Mouse (Mus musculus) liver, embryonic 13.5 days (tissue): ENCODE results near the gene Mybbp1a. TPM values are rescaled to one million over a fixed set of nuclear protein-coding genes. Genes with fewer than 3 reads are reported as not detected.
"Not testable (repeated sequence)": the region's sequence is repeated elsewhere in the genome, so short reads cannot be mapped to it uniquely, and the experiment has no call there.

Experiments
- ATAC-seq: fragments of 200-750 bp; cut with Nextera tagmentation; 2 replicates; pipeline ENCODE4 v1.8.0; 2017; ENCODE audit warnings: low read depth, mild to moderate bottlenecking, moderate number of reproducible peaks, moderate library complexity
- DNase-seq: peaks from one replicate; pipeline ENCODE4 v3.0.0; 2022
- H3K27ac ChIP-seq: fragments of 300-500 bp; sonication (generic); 2 replicates; pipeline ENCODE4 v1.5.1; 2015; ENCODE audit warnings: moderate library complexity, mild to moderate bottlenecking, inconsistent platforms
- H3K27me3 ChIP-seq: fragments of 300-500 bp; sonication (generic); 2 replicates; pipeline ENCODE4 v1.6.1; 2015; ENCODE audit warnings: mild to moderate bottlenecking, inconsistent platforms
- H3K36me3 ChIP-seq: fragments of 300-500 bp; sonication (generic); 2 replicates; pipeline ENCODE4 v1.6.1; 2015; ENCODE audit warnings: mild to moderate bottlenecking, inconsistent platforms
- H3K4me1 ChIP-seq: fragments of 300-500 bp; sonication (generic); replicated peaks from 2 replicates; pipeline ENCODE4 v1.6.1; 2015; ENCODE audit warnings: inconsistent platforms
- H3K4me2 ChIP-seq: fragments of 300-500 bp; sonication (generic); 2 replicates; pipeline ENCODE4 v1.6.1; 2015; ENCODE audit warnings: inconsistent platforms, mild to moderate bottlenecking, moderate library complexity
- H3K4me3 ChIP-seq: fragments of 300-500 bp; sonication (generic); replicated peaks from 2 replicates; pipeline ENCODE4 v1.5.1; 2015; ENCODE audit warnings: mild to moderate bottlenecking, inconsistent platforms
- H3K9ac ChIP-seq: fragments of 300-500 bp; sonication (generic); 2 replicates; pipeline ENCODE4 v1.6.1; 2015; ENCODE audit warnings: mild to moderate bottlenecking, inconsistent platforms
- H3K9me3 ChIP-seq: fragments of 300-500 bp; sonication (generic); replicated peaks from 2 replicates; pipeline ENCODE4 v1.6.1; 2016; ENCODE audit warnings: inconsistent platforms
- WGBS: fragments of 180-500 bp; shearing (Covaris S2); methylation state at CpG from one replicate; pipeline ENCODE4 v1.1.7; 2015; ENCODE audit not compliant: insufficient replicate concordance; 5-methylcytosine and 5-hydroxymethylcytosine counted together
- polyA plus RNA-seq: library from polyadenylated mRNA; unstranded; fragments of >200 nt; fragmentation: Nextera tagmentation; extraction: Ambion mirVana; gene quantifications from 2 replicates; pipeline ENCODE4 v1.2.1, GENCODE M21; 2015

Mybbp1a gene
- polyA plus RNA-seq, 1 experiment from 2014 or later: 129 TPM

GRCm38 (mm10) chr11:72428694-72429093, 12.5 kb upstream of the Mybbp1a start:
- 0% methylated on average over 5 of the region's 5 CpGs for WGBS
- H3K27ac ChIP-seq: no peak overlapping the region
- peaks cover 7% of the 10 kb centered on the region for H3K4me1 ChIP-seq
- no peaks in the 10 kb centered on the region for H3K36me3 ChIP-seq
- ATAC-seq: peak; percentile 71
- H3K4me2 ChIP-seq: peak overlapping the region; percentile 57
- DNase-seq: peak; percentile 71
- H3K9ac ChIP-seq: no peak overlapping the region
- H3K4me3 ChIP-seq: no peak overlapping the region
- no peaks in the 10 kb centered on the region for H3K27me3 ChIP-seq
- H3K9me3 ChIP-seq: no peaks in the 10 kb centered on the region

- ATAC-seq (peak; percentile 79), DNase-seq (peak; percentile 70)
- H3K9me3 ChIP-seq: no peaks in the 10 kb centered on the region
- H3K4me3 ChIP-seq: 0 out of 2 replicates have a peak overlapping the region, but pooled peaks have one; percentile 33
- no peaks in the 10 kb centered on the region for H3K36me3 ChIP-seq
- H3K9ac ChIP-seq: peak overlapping the region; percentile 33; the same call in 1 of the 2 replicates
- no peaks in the 10 kb centered on the region for H3K27me3 ChIP-seq
- H3K4me2 ChIP-seq: peak overlapping the region; percentile 57
- H3K27ac ChIP-seq: no peak overlapping the region
- 35% methylated on average over 7 of the region's 7 CpGs for WGBS
- H3K4me1 ChIP-seq: peaks cover 7% of the 10 kb centered on the region
These were observed 11.9 kb upstream of the Mybbp1a start for GRCm38 (mm10) chr11:72429288-72429690.

- not testable (repeated sequence) for ATAC-seq, H3K27ac ChIP-seq, H3K36me3 ChIP-seq, H3K9ac ChIP-seq, H3K4me3 ChIP-seq, DNase-seq, H3K4me1 ChIP-seq, H3K9me3 ChIP-seq, H3K4me2 ChIP-seq, H3K27me3 ChIP-seq
- WGBS: 63% methylated on average over 9 of the region's 9 CpGs
These were observed 10.7 kb upstream of the Mybbp1a start for GRCm38 (mm10) chr11:72430311-72431068.

GRCm38 (mm10) chr11:72434963-72435693, 6.0 kb upstream of the Mybbp1a start, which contains the start of gene Ggt6:
TSS of gene Ggt6 (plus strand) at chr11:72435526.
- Histone ChIP-seq H3K27ac (no peak within 1 kb of the TSS), H3K9ac (no peak within 1 kb of the TSS), H3K4me2 (no peak within 1 kb of the TSS), H3K27me3 (no peaks in the 10 kb centered on the region), H3K4me3 (no peak within 1 kb of the TSS), H3K9me3 (no peaks in the 10 kb centered on the region), H3K36me3 (no peaks in the 10 kb centered on the region), H3K4me1 (0 out of 2 replicates have a peak, but pooled peaks cover 4% of the 10 kb centered on the region)
- ATAC-seq (no peak), DNase-seq (no peak)
- WGBS: 54% methylated on average over 11 of the region's 11 CpGs

- H3K4me1 ChIP-seq: 0 out of 2 replicates have a peak, but pooled peaks cover 6% of the 10 kb centered on the region
- no peaks in the 10 kb centered on the region for H3K27me3 ChIP-seq
- H3K36me3 ChIP-seq: no peaks in the 10 kb centered on the region
- H3K4me3 ChIP-seq: no peak overlapping the region
- H3K9me3 ChIP-seq: no peaks in the 10 kb centered on the region
- WGBS: 54% methylated on average over 2 of the region's 2 CpGs
- H3K9ac ChIP-seq: no peak overlapping the region
- no peak for DNase-seq
- no peak for ATAC-seq
- H3K4me2 ChIP-seq: no peak overlapping the region
- H3K27ac ChIP-seq: no peak overlapping the region
These were observed 5.5 kb upstream of the Mybbp1a start for GRCm38 (mm10) chr11:72435694-72436045.

- Histone ChIP-seq H3K4me2 (no peak overlapping the region), H3K27ac (no peak overlapping the region), H3K36me3 (no peaks in the 10 kb centered on the region), H3K27me3 (no peaks in the 10 kb centered on the region), H3K9me3 (no peaks in the 10 kb centered on the region), H3K4me3 (no peak overlapping the region), H3K4me1 (0 out of 2 replicates have a peak, but pooled peaks cover 7% of the 10 kb centered on the region), H3K9ac (no peak overlapping the region)
- DNase-seq: no peak
- WGBS: 63% methylated on average over 5 of the region's 5 CpGs
- no peak for ATAC-seq
These were observed 4.9 kb upstream of the Mybbp1a start for GRCm38 (mm10) chr11:72436271-72436670.

- Histone ChIP-seq H3K27ac (no peak overlapping the region), H3K9me3 (no peaks in the 10 kb centered on the region), H3K9ac (no peak overlapping the region), H3K4me3 (no peak overlapping the region), H3K27me3 (no peaks in the 10 kb centered on the region), H3K36me3 (no peaks in the 10 kb centered on the region), H3K4me1 (peaks cover 14% of the 10 kb centered on the region), H3K4me2 (no peak overlapping the region)
- 79% methylated on average over 16 of the region's 16 CpGs for WGBS
- no peak for ATAC-seq
- DNase-seq: no peak
These were observed 4.2 kb upstream of the Mybbp1a start for GRCm38 (mm10) chr11:72436756-72437650.

GRCm38 (mm10) chr11:72438411-72438810, 2.7 kb upstream of the Mybbp1a start:
- Histone ChIP-seq H3K27me3 (no peaks in the 10 kb centered on the region), H3K36me3 (peaks cover 13% of the 10 kb centered on the region), H3K9ac (no peak overlapping the region), H3K4me2 (no peak overlapping the region), H3K9me3 (no peaks in the 10 kb centered on the region), H3K27ac (no peak overlapping the region), H3K4me1 (peaks cover 28% of the 10 kb centered on the region), H3K4me3 (no peak overlapping the region)
- WGBS: 49% methylated on average over 4 of the region's 4 CpGs
- DNase-seq (no peak), ATAC-seq (no peak)

- ATAC-seq, H3K9me3 ChIP-seq, H3K27me3 ChIP-seq, DNase-seq: not testable (repeated sequence)
- H3K9ac ChIP-seq: peak overlapping the region; percentile 88
- H3K27ac ChIP-seq: peak overlapping the region; percentile 81
- H3K4me3 ChIP-seq: peak overlapping the region; percentile 82
- H3K4me1 ChIP-seq: peaks cover 30% of the 10 kb centered on the region
- peaks cover 34% of the 10 kb centered on the region for H3K36me3 ChIP-seq
- 22% methylated on average over 6 of the region's 6 CpGs for WGBS
- H3K4me2 ChIP-seq: peak overlapping the region; percentile 88
These were observed 574 bp upstream of the Mybbp1a start for GRCm38 (mm10) chr11:72440597-72440964.

- 71% methylated on average over 6 of the region's 6 CpGs for WGBS
- Histone ChIP-seq H3K27ac (no peak overlapping the region), H3K4me2 (no peak overlapping the region), H3K27me3 (no peaks in the 10 kb centered on the region), H3K36me3 (peaks cover 94% of the 10 kb centered on the region), H3K4me3 (no peak overlapping the region), H3K9me3 (no peaks in the 10 kb centered on the region), H3K4me1 (peaks cover 24% of the 10 kb centered on the region), H3K9ac (no peak overlapping the region)
- DNase-seq: peak; percentile 38
- no peak for ATAC-seq
These were observed 5.4 kb downstream of the Mybbp1a start for GRCm38 (mm10) chr11:72446311-72447105.
